Mouse (Mus musculus) forebrain, embryonic 11.5 days (tissue): ENCODE results near the gene Etnk2. TPM values are rescaled to one million over a fixed set of nuclear protein-coding genes. Genes with fewer than 3 reads are reported as not detected.

ENCODE experiments used
- ATAC-seq: fragments of 200-750 bp; cut with Nextera tagmentation; replicated peaks from 2 replicates; pipeline ENCODE4 v1.8.0; 2017; ENCODE audit warnings: moderate TSS enrichment; ENCODE audit not compliant: low FRiP score
- DNase-seq: peaks from one replicate; pipeline ENCODE4 v3.0.0-alpha.2; 2017; ENCODE audit warnings: low spot score
- H3K27ac ChIP-seq: fragments of 300-500 bp; sonication (generic); 2 replicates; pipeline ENCODE4 v1.5.1; 2014; ENCODE audit warnings: low read depth, low read length
- H3K27me3 ChIP-seq: fragments of 300-500 bp; sonication (generic); 2 replicates; pipeline ENCODE4 v1.6.1; 2014; ENCODE audit warnings: mild to moderate bottlenecking, low read length, mixed read lengths; ENCODE audit not compliant: control insufficient read depth, insufficient read depth
- H3K36me3 ChIP-seq: fragments of 300-500 bp; sonication (generic); 2 replicates; pipeline ENCODE4 v1.6.1; 2014; ENCODE audit warnings: mild to moderate bottlenecking, low read length, moderate library complexity, mixed read lengths; ENCODE audit not compliant: control insufficient read depth, insufficient read depth
- H3K4me1 ChIP-seq: fragments of 300-500 bp; sonication (generic); replicated peaks from 2 replicates; pipeline ENCODE4 v1.6.1; 2014; ENCODE audit warnings: low read length, mixed read lengths; ENCODE audit not compliant: control insufficient read depth, insufficient read depth
- H3K4me2 ChIP-seq: fragments of 300-500 bp; sonication (generic); 2 replicates; pipeline ENCODE4 v1.6.1; 2014; ENCODE audit warnings: low read depth, mild to moderate bottlenecking, low read length, moderate library complexity, mixed read lengths; ENCODE audit not compliant: severe bottlenecking
- H3K4me3 ChIP-seq: fragments of 300-500 bp; sonication (generic); 2 replicates; pipeline ENCODE4 v1.5.1; 2014; ENCODE audit warnings: low read depth, low read length
- H3K9ac ChIP-seq: fragments of 300-500 bp; sonication (generic); 2 replicates; pipeline ENCODE4 v1.6.1; 2014; ENCODE audit warnings: low read length
- H3K9me3 ChIP-seq: fragments of 300-500 bp; sonication (generic); 2 replicates; pipeline ENCODE4 v1.6.1; 2016; ENCODE audit warnings: low read length, mixed read lengths; ENCODE audit not compliant: control insufficient read depth
- WGBS: fragments of 180-500 bp; shearing (Covaris S2); extraction: QIAGEN DNeasy Blood & Tissue Kit; methylation state at CpG from one replicate; pipeline ENCODE4 v1.1.7; 2014; 5-methylcytosine and 5-hydroxymethylcytosine counted together
- polyA plus RNA-seq: library from polyadenylated mRNA; unstranded; fragments of >200 nt; fragmentation: Nextera tagmentation; extraction: Ambion mirVana; gene quantifications from 2 replicates; pipeline ENCODE4 v1.2.1, GENCODE M21; 2014

Gene Etnk2
- polyA plus RNA-seq, 1 experiment from 2014 or later = 1.8 TPM

DNA sequence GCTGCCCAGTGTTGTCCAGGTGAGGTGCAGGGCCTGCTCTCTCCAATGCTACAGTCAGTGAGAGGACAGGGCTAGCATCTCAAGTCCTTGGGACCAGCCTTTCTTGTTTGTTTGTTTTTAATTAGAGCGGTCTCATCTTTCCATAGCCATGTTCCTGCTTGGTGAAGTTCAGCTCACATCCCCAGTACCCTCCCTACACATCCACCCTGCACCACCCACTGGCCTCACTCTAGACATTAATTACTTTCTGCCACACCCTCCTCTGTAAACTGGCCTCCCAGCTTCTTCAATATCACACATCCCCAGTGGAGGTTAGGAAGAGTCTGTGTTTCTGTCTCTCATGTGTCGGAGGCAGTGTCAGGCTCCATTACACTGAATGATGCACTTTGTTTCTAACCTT lies 19.0 kb upstream of the Etnk2 start:
- ATAC-seq = no peak
- H3K4me3 ChIP-seq = no peak overlapping the region
- 93% methylated on average over 2 of the region's 2 CpGs for WGBS
- no peaks in the 10 kb centered on the region for H3K27me3 ChIP-seq
- no peak overlapping the region for H3K4me2 ChIP-seq
- H3K9ac ChIP-seq = no peak overlapping the region
- H3K27ac ChIP-seq = no peak overlapping the region
- H3K36me3 ChIP-seq = no peaks in the 10 kb centered on the region
- H3K9me3 ChIP-seq = no peaks in the 10 kb centered on the region
- no peaks in the 10 kb centered on the region for H3K4me1 ChIP-seq
- no peak for DNase-seq

DNA sequence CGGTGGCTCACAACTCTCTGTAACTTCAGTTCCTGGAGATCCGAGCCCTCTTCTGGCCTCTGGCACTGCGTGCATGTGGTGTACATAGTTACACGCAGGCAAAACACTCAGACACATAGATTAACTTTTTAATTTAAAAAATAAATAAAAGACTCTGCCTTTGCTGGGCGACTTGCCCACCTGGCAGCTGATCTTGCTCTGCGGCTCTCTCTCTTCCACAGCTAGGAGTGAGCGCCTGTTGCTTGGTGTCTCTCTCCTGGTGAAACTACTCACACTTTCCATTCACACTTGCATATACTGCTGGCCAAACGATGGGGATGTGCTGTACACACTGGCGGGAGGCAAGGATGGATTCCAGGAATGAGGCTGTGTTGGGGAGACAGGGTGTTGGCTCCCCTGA lies 16.8 kb upstream of the Etnk2 start:
- no peaks in the 10 kb centered on the region for H3K27me3 ChIP-seq
- no peaks in the 10 kb centered on the region for H3K9me3 ChIP-seq
- H3K9ac ChIP-seq = no peak overlapping the region
- H3K4me1 ChIP-seq = no peaks in the 10 kb centered on the region
- DNase-seq (no peak), ATAC-seq (no peak)
- H3K36me3 ChIP-seq = no peaks in the 10 kb centered on the region
- no peak overlapping the region for H3K27ac ChIP-seq
- no peak overlapping the region for H3K4me3 ChIP-seq
- H3K4me2 ChIP-seq = no peak overlapping the region
- WGBS = 88% methylated on average over 9 of the region's 9 CpGs

DNA sequence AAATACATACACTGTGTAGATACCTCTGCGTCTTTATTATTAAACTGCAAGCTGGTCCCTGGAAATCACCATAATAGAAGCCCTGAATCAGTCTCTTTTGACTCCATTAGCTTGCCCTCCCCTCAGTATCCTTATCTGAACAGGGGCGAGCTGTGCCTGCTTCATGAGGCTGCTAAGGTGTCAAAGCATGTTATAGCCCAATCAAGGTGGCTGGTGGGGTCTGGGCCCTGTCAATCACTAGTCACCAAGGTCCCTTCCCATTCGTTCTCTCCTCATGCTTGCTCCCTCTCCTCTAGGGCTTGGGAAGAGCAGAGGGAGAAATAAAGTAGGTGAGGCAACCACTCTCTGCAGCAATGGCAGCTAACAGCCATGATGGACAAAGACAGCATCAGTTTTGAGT lies 16.1 kb upstream of the Etnk2 start:
- H3K4me2 ChIP-seq = no peak overlapping the region
- H3K27me3 ChIP-seq = no peaks in the 10 kb centered on the region
- no peaks in the 10 kb centered on the region for H3K36me3 ChIP-seq
- ATAC-seq = no peak
- H3K9ac ChIP-seq = no peak overlapping the region
- WGBS = 69% methylated on average over 3 of the region's 3 CpGs
- H3K4me3 ChIP-seq = no peak overlapping the region
- no peaks in the 10 kb centered on the region for H3K9me3 ChIP-seq
- no peaks in the 10 kb centered on the region for H3K4me1 ChIP-seq
- no peak for DNase-seq
- no peak overlapping the region for H3K27ac ChIP-seq

DNA sequence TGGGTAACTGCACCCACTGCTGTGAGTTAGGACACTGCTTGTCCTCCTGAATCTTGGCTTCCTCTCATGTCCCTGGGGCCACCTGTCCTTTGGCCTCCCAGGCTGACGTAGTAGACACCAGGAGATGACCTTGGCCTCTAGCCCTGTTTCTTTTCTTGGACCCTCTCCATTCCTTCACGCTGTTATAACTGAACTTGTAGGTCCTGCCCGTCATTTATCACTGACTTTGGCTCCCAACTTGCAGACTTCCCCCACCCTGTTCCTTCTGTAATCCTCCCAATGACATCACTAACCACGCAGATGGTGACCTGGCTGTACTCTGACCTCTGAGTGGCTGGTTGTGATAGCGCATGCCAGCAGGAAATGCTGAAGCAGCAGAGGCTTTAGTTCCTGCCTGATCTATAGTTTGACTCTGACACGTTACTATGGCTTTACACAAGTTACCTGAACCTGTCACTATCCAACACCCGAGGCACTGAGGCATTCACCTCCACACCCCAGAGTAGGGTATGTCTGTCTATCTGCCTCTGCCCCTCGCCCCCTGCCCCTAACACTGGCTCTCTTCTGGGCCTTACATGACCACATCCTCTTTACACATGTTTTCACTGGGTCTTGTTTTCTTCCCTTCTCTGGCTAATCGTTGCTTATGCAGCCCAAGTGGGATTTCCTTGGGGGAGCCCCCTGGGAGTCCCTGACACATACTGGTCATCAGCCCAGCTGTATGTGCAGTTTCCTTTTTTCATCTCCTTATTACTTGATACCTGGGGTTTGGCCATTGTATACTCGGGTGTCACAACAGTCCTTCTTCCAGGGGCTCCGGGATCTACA lies 15.5 kb upstream of the Etnk2 start:
- no peak overlapping the region for H3K4me2 ChIP-seq
- H3K27me3 ChIP-seq = no peaks in the 10 kb centered on the region
- H3K9me3 ChIP-seq = no peaks in the 10 kb centered on the region
- H3K27ac ChIP-seq = no peak overlapping the region
- H3K36me3 ChIP-seq = no peaks in the 10 kb centered on the region
- DNase-seq (no peak), ATAC-seq (no peak)
- H3K9ac ChIP-seq = no peak overlapping the region
- WGBS = 82% methylated on average over 11 of the region's 11 CpGs
- H3K4me3 ChIP-seq = no peak overlapping the region
- H3K4me1 ChIP-seq = no peaks in the 10 kb centered on the region

DNA sequence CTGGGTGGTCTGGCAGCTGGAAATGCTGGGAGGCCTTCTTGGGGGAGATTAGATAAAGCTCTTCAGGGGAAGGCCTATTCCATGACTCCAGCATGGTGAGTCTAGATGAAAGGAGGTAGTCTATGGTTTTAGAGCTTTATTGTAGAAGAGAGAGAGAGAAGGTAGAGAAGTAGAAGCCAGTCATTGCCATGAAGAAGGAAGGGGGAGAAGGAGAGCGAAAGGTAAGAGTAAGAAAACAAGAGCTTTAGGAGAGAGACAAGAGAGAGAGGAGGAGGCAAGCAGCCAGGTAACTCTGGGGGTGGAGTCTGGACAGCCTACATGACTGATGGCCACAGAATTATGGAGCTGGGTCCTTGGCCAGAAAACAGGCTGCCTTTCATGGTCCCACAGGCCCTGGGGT lies 13.2 kb upstream of the Etnk2 start, which contains the start of gene Ren1:
TSS of gene Ren1 (plus strand) at position 301 of the 400 bp plus-strand sequence.
- no peaks in the 10 kb centered on the region for H3K27me3 ChIP-seq
- H3K27ac ChIP-seq = no peak within 1 kb of the TSS
- DNase-seq (no peak), ATAC-seq (no peak)
- 91% methylated on average over 1 of the region's 1 CpGs for WGBS
- H3K9me3 ChIP-seq = no peaks in the 10 kb centered on the region
- H3K4me2 ChIP-seq = no peak within 1 kb of the TSS
- no peak within 1 kb of the TSS for H3K9ac ChIP-seq
- H3K36me3 ChIP-seq = no peaks in the 10 kb centered on the region
- no peaks in the 10 kb centered on the region for H3K4me1 ChIP-seq
- H3K4me3 ChIP-seq = no peak within 1 kb of the TSS

DNA sequence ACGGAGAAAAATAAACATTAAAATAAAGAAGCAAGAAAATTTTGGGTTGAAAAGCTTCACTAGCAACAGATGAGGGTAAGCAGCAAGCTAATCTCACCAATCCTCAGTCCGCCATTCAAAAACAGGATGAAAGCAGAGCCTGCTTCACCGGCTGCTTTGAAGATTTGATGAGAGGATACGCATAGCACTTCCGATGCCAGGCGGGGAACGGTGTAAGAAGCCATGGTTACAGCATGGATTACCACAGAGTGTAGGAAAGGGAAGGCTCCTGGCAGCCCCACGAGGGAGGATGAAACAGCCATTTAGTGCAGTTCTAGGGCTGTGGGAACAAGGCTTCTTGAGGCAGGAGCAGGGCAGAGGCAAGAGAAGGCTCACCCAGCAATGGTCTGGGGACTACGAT lies 11.6 kb upstream of the Etnk2 start:
- Histone ChIP-seq H3K4me3 (no peak overlapping the region), H3K36me3 (no peaks in the 10 kb centered on the region), H3K27me3 (no peaks in the 10 kb centered on the region), H3K9ac (no peak overlapping the region), H3K4me2 (no peak overlapping the region), H3K27ac (no peak overlapping the region), H3K4me1 (no peaks in the 10 kb centered on the region), H3K9me3 (no peaks in the 10 kb centered on the region)
- 70% methylated on average over 9 of the region's 9 CpGs for WGBS
- DNase-seq (peak; percentile 44), ATAC-seq (no peak)

DNA sequence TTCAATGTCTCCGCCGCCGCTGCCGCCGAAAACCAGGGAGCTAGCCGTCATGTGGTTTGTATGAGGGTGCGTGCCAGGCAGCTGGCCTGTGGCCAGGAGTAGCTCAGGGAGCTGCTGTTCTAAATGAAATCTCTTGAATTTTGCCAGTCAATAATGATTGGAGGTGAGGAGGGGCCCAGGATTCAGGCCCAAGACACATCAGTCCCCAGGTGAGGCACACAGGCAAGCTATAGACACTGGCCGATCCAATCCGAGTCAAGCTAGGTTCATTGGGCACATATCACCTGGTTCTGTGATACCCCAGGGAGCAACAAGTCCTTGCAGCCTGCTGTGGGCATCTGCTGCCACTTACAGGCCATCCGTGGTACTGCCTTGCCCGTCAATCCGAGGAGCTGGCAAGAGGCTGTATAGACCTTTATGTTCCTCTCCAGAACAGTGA lies 10.0 kb upstream of the Etnk2 start:
- H3K4me3 ChIP-seq = no peak overlapping the region
- no peak overlapping the region for H3K4me2 ChIP-seq
- peak; percentile 51; the same call in 1 of the 2 replicates for ATAC-seq
- no peak overlapping the region for H3K9ac ChIP-seq
- H3K27ac ChIP-seq = no peak overlapping the region
- DNase-seq = peak; percentile 84
- no peaks in the 10 kb centered on the region for H3K9me3 ChIP-seq
- H3K4me1 ChIP-seq = no peaks in the 10 kb centered on the region
- no peaks in the 10 kb centered on the region for H3K27me3 ChIP-seq
- no peaks in the 10 kb centered on the region for H3K36me3 ChIP-seq
- WGBS = 54% methylated on average over 12 of the region's 12 CpGs

DNA sequence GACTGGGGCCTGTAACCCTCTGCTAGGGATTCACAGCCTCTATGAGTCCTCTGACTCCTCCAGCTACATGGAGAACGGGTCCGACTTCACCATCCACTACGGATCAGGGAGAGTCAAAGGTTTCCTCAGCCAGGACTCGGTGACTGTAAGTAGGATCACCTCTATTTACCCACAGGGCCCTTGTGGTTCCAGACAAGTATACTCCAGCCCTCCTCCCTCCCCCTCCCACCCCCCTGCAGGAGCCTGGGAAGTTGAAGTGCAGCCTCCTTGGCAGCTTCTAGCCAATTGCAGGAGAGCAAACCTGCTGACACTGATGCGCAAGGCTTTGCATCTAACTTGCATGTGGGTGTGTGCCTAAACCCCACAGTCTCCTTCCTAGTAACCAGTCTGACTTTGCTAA lies 7.9 kb upstream of the Etnk2 start:
- no peaks in the 10 kb centered on the region for H3K4me1 ChIP-seq
- no peak for ATAC-seq
- H3K9ac ChIP-seq = no peak overlapping the region
- H3K4me3 ChIP-seq = no peak overlapping the region
- no peaks in the 10 kb centered on the region for H3K9me3 ChIP-seq
- no peak overlapping the region for H3K27ac ChIP-seq
- no peaks in the 10 kb centered on the region for H3K36me3 ChIP-seq
- peak; percentile 33 for DNase-seq
- 56% methylated on average over 5 of the region's 5 CpGs for WGBS
- no peaks in the 10 kb centered on the region for H3K27me3 ChIP-seq
- no peak overlapping the region for H3K4me2 ChIP-seq

DNA sequence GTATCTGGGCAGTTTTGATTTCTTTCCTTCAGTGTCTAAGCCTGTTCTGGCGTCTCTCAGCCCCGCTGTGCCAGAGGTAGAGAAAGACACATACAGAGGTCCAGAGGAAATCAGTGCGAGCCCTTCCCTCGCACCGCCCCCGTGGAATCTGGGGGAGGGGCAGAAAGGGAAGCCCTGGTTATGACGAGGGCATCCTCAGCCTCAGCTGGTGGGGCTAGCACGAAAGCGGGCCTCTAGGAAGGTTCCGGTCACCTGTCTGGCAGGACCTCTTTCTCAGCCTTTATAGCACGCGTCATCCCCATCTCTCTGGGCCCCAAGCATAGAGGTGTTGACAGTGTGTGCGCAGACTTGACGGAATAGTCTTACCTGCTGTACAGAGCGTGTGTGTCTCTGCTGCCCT lies 7.5 kb upstream of the Etnk2 start:
- ATAC-seq = no peak
- WGBS = 59% methylated on average over 15 of the region's 15 CpGs

More for the DNA sequence above, 7.5 kb upstream of the Etnk2 start:
- Histone ChIP-seq H3K36me3 (no peaks in the 10 kb centered on the region), H3K27ac (no peak overlapping the region), H3K4me3 (no peak overlapping the region), H3K4me2 (no peak overlapping the region), H3K9me3 (no peaks in the 10 kb centered on the region), H3K9ac (no peak overlapping the region), H3K27me3 (no peaks in the 10 kb centered on the region), H3K4me1 (no peaks in the 10 kb centered on the region)
- DNase-seq = peak; percentile 51
